Mouse (Mus musculus): ENCODE results near the gene Gm20388. TPM values are rescaled to one million over a fixed set of nuclear protein-coding genes. Genes with fewer than 3 reads are reported as not detected.

Gm20388 gene
- polyA plus RNA-seq, 1 experiment from 2014 or later = 1.7 TPM

GRCm38 (mm10) chr8:123845991-123846390, 3935.3 kb downstream of the Gm20388 start:
- DNase-seq (ENCODE audit: low spot score) = no peak
- WGBS = 90% methylated on average over 10 of the region's 10 CpGs
- H3K36me3 ChIP-seq = peaks cover 33% of the 10 kb centered on the region

GRCm38 (mm10) chr8:123846509-123846908, 3935.9 kb downstream of the Gm20388 start:
- WGBS = 96% methylated on average over 12 of the region's 12 CpGs
- no peak overlapping the region for H3K27ac ChIP-seq
- DNase-seq (ENCODE audit: low spot score) = no peak
- H3K4me3 ChIP-seq = no peak overlapping the region
- H3K36me3 ChIP-seq = peaks cover 28% of the 10 kb centered on the region
- H3K9me3 ChIP-seq = no peaks in the 10 kb centered on the region
- H3K4me1 ChIP-seq (replicated peaks) = peaks cover 18% of the 10 kb centered on the region; the same call in 1 of the 2 replicates
- no peaks in the 10 kb centered on the region for H3K27me3 ChIP-seq (ENCODE audit: insufficient read depth, poor library complexity, severe bottlenecking)

More at GRCm38 (mm10) chr8:123845991-123846390, 3935.3 kb downstream of the Gm20388 start:
- peaks cover 18% of the 10 kb centered on the region; the same call in 1 of the 2 replicates for H3K4me1 ChIP-seq (replicated peaks)
- H3K4me3 ChIP-seq = no peak overlapping the region
- H3K9me3 ChIP-seq = no peaks in the 10 kb centered on the region
- H3K27ac ChIP-seq = no peak overlapping the region
- H3K27me3 ChIP-seq (ENCODE audit: insufficient read depth, poor library complexity, severe bottlenecking) = no peaks in the 10 kb centered on the region

- Histone ChIP-seq H3K9me3 (no peaks in the 10 kb centered on the region), H3K4me1 (replicated peaks) (peaks cover 18% of the 10 kb centered on the region; the same call in 1 of the 2 replicates), H3K36me3 (peaks cover 18% of the 10 kb centered on the region), H3K27ac (no peak overlapping the region), H3K4me3 (no peak overlapping the region), H3K27me3 (ENCODE audit: insufficient read depth, poor library complexity, severe bottlenecking) (no peaks in the 10 kb centered on the region)
- 63% methylated on average over 3 of the region's 3 CpGs for WGBS
- DNase-seq (ENCODE audit: low spot score) = no peak
Observed at GRCm38 (mm10) chr8:123847546-123847945, 3936.9 kb downstream of the Gm20388 start.

- Histone ChIP-seq H3K4me1 (replicated peaks) (peaks cover 18% of the 10 kb centered on the region; the same call in 1 of the 2 replicates), H3K9me3 (no peaks in the 10 kb centered on the region), H3K36me3 (peaks cover 7% of the 10 kb centered on the region), H3K27ac (no peak overlapping the region), H3K27me3 (ENCODE audit: insufficient read depth, poor library complexity, severe bottlenecking) (no peaks in the 10 kb centered on the region), H3K4me3 (no peak overlapping the region)
- no peak for DNase-seq (ENCODE audit: low spot score)
- WGBS = 84% methylated on average over 4 of the region's 4 CpGs
Observed at GRCm38 (mm10) chr8:123849352-123849751, 3938.7 kb downstream of the Gm20388 start.

- Histone ChIP-seq H3K36me3 (peaks cover 6% of the 10 kb centered on the region; the same call in 1 of the 2 replicates), H3K27ac (no peak overlapping the region), H3K9me3 (no peaks in the 10 kb centered on the region), H3K27me3 (ENCODE audit: insufficient read depth, poor library complexity, severe bottlenecking) (no peaks in the 10 kb centered on the region), H3K4me1 (replicated peaks) (peaks cover 16% of the 10 kb centered on the region; the same call in 1 of the 2 replicates), H3K4me3 (no peak overlapping the region)
- WGBS = 75% methylated on average over 5 of the region's 5 CpGs
- DNase-seq (ENCODE audit: low spot score) = no peak
Observed at GRCm38 (mm10) chr8:123851590-123851989, 3940.9 kb downstream of the Gm20388 start.

- H3K4me3 ChIP-seq = no peak overlapping the region
- H3K9me3 ChIP-seq = no peaks in the 10 kb centered on the region
- WGBS = 90% methylated on average over 1 of the region's 1 CpGs
- H3K27me3 ChIP-seq (ENCODE audit: insufficient read depth, poor library complexity, severe bottlenecking) = no peaks in the 10 kb centered on the region
- no peak overlapping the region for H3K27ac ChIP-seq
- H3K36me3 ChIP-seq = peaks cover 6% of the 10 kb centered on the region; the same call in 1 of the 2 replicates
- no peak for DNase-seq (ENCODE audit: low spot score)
- peaks cover 16% of the 10 kb centered on the region for H3K4me1 ChIP-seq (replicated peaks)
Observed at GRCm38 (mm10) chr8:123854252-123854651, 3943.6 kb downstream of the Gm20388 start.

GRCm38 (mm10) chr8:123854733-123855475, 3944.3 kb downstream of the Gm20388 start:
- no peak overlapping the region for H3K4me3 ChIP-seq
- H3K4me1 ChIP-seq (replicated peaks) = peaks cover 20% of the 10 kb centered on the region
- peaks cover 2% of the 10 kb centered on the region; the same call in 1 of the 2 replicates for H3K27me3 ChIP-seq (ENCODE audit: insufficient read depth, poor library complexity, severe bottlenecking)
- H3K9me3 ChIP-seq = no peaks in the 10 kb centered on the region
- H3K27ac ChIP-seq = no peak overlapping the region
- DNase-seq (ENCODE audit: low spot score) = no peak
- 93% methylated on average over 9 of the region's 9 CpGs for WGBS
- peaks cover 6% of the 10 kb centered on the region; the same call in 1 of the 2 replicates for H3K36me3 ChIP-seq

GRCm38 (mm10) chr8:123857361-123857760, 3946.7 kb downstream of the Gm20388 start:
- Histone ChIP-seq H3K9me3 (no peaks in the 10 kb centered on the region), H3K36me3 (peaks cover 6% of the 10 kb centered on the region; the same call in 1 of the 2 replicates), H3K4me3 (peak overlapping the region; percentile 98), H3K27me3 (ENCODE audit: insufficient read depth, poor library complexity, severe bottlenecking) (peaks cover 23% of the 10 kb centered on the region), H3K27ac (no peak overlapping the region), H3K4me1 (replicated peaks) (peaks cover 23% of the 10 kb centered on the region)
- DNase-seq (ENCODE audit: low spot score) = no peak
- WGBS = 76% methylated on average over 3 of the region's 3 CpGs

- under 1% methylated on average over 17 of the region's 17 CpGs for WGBS
- H3K4me1 ChIP-seq (replicated peaks) = peaks cover 23% of the 10 kb centered on the region
- peaks cover 31% of the 10 kb centered on the region for H3K27me3 ChIP-seq (ENCODE audit: insufficient read depth, poor library complexity, severe bottlenecking)
- peak; percentile 62 for DNase-seq (ENCODE audit: low spot score)
- H3K4me3 ChIP-seq = peak overlapping the region; percentile 98
- H3K36me3 ChIP-seq = peaks cover 6% of the 10 kb centered on the region; the same call in 1 of the 2 replicates
- peak overlapping the region; percentile 90 for H3K27ac ChIP-seq
- H3K9me3 ChIP-seq = no peaks in the 10 kb centered on the region
Observed at GRCm38 (mm10) chr8:123858574-123858940, 3947.9 kb downstream of the Gm20388 start.

- Histone ChIP-seq H3K4me1 (replicated peaks) (peaks cover 25% of the 10 kb centered on the region), H3K36me3 (peaks cover 6% of the 10 kb centered on the region; the same call in 1 of the 2 replicates), H3K4me3 (peak overlapping the region; percentile 98), H3K27me3 (ENCODE audit: insufficient read depth, poor library complexity, severe bottlenecking) (peaks cover 36% of the 10 kb centered on the region), H3K27ac (peak overlapping the region; percentile 90), H3K9me3 (no peaks in the 10 kb centered on the region)
- WGBS = under 1% methylated on average over 79 of the region's 79 CpGs
- peak; percentile 92 for DNase-seq (ENCODE audit: low spot score)
Observed at GRCm38 (mm10) chr8:123858941-123859647, 3948.5 kb downstream of the Gm20388 start.

- H3K27me3 ChIP-seq (ENCODE audit: insufficient read depth, poor library complexity, severe bottlenecking) = peaks cover 43% of the 10 kb centered on the region
- peaks cover 6% of the 10 kb centered on the region; the same call in 1 of the 2 replicates for H3K36me3 ChIP-seq
- H3K4me3 ChIP-seq = peak within 1 kb of the TSS; percentile 98
- H3K4me1 ChIP-seq (replicated peaks) = peaks cover 28% of the 10 kb centered on the region
- DNase-seq (ENCODE audit: low spot score) = no peak
- 2% methylated on average over 48 of the region's 48 CpGs for WGBS
- H3K27ac ChIP-seq = peak within 1 kb of the TSS; percentile 90
- no peaks in the 10 kb centered on the region for H3K9me3 ChIP-seq
Observed at GRCm38 (mm10) chr8:123859648-123860259, 3949.1 kb downstream of the Gm20388 start, which contains the start of gene Ccsap. Gene Ccsap, minus strand, starts transcription at chr8:123860209.

GRCm38 (mm10) chr8:123860386-123860785, 3949.7 kb downstream of the Gm20388 start:
- Histone ChIP-seq H3K27ac (no peak overlapping the region), H3K4me1 (replicated peaks) (peaks cover 28% of the 10 kb centered on the region), H3K9me3 (no peaks in the 10 kb centered on the region), H3K4me3 (peak overlapping the region; percentile 98), H3K27me3 (ENCODE audit: insufficient read depth, poor library complexity, severe bottlenecking) (peaks cover 47% of the 10 kb centered on the region), H3K36me3 (0 out of 2 replicates have a peak, but pooled peaks cover 6% of the 10 kb centered on the region)
- WGBS = 74% methylated on average over 4 of the region's 4 CpGs
- no peak for DNase-seq (ENCODE audit: low spot score)

All from hindbrain, embryonic 10.5 days (tissue).